Mouse (Mus musculus): Measurements from ENCODE around the gene Ephb1.

DNA sequence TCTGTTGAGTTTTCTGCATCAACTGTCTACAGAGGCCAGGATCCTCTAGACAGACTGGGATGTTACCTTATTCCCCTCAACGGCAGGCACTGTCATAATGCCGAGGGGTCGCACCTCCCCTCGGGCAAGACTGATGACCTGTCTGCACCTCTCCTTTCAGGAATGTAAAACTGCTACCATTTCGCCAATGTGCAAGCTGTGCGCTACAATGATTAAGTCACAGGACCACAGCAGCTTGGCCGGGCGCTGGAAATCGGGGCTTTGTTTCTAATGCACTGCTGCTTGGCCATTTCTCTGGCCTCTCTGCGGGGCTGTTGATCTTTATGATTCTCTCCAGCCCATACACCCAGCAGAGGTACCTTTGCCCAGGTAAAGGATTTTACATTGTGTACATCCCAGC lies 346.8 kb downstream of the Ephb1 start:
- no peak for TF ChIP-seq MYOG (IDR thresholded peaks at IDR 0.05; ENCODE audit: control insufficient read depth, extremely low read depth, insufficient read length)
- TF ChIP-seq USF1 (IDR thresholded peaks at IDR 0.05; ENCODE audit: low read depth): no peak
- TF ChIP-seq CTCF (IDR thresholded peaks at IDR 0.05; ENCODE audit: control insufficient read depth, insufficient read depth, insufficient read length): no peak
- no peak for TF ChIP-seq MAX (IDR thresholded peaks at IDR 0.05)
- TF ChIP-seq CEBPB (IDR thresholded peaks at IDR 0.05; ENCODE audit: low read depth): no peak
